Mouse (Mus musculus) gastrocnemius, postnatal 4 days (tissue): ENCODE measurements at regions not wholly inside any gene's neighbourhood (a gene's known extent, or its start where the extent isn't known, plus 50 kb on each side); places are given as distances from the start of the nearest gene placed in this dataset.
A peak's percentile ranks its signal among the peaks of the same experiment; 100 is the strongest.

Source experiments
- DNase-seq, 2 experiments: peaks; one replicate each; pipeline ENCODE4 v3.0.0; 2021 to 2022; ENCODE audit warnings: low spot score in 2 of 2, mixed read lengths in 2 of 2

DNA sequence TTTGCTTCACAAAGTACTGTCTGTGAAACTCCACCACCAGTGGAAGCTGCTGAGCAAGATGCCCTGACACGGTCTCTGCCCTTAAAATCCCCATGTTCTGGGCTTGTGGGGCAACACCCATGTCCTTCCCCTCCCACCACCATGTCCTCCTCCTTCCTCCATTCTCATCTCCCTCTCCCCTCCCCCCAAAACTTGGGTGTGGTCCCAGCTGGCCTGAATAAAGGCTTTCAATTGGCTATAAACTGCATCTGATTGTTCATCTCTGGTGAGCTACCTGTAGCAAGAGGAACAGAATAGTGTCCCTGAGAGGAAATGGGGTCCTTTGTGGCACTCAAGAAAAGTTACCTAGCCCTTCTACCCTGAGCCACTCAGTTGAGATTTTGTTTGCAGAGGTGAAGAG is 91.8 kb downstream of the Slc16a9 start:
- no peak for DNase-seq

DNA sequence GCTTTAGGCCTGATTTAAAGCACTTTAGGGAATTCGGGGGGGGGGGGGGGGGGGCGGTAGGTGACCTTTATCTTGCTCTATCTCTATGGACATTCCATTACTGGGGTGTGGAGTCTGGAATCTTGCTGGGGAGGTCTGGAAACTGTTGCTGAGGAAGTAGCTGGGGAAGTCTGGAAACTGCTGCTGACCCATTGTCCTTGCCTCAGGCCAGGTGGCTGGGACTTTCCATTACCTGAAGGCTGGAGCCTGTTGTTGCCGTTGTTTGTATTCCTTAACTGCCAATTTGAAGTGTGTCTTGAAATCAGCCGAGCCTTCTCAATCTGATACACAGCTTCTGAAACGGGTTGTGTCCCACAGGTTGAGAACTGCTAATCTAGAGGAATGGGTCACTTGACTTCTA is 80.9 kb upstream of the Fam13c start:
- no peak for DNase-seq

GRCm38 (mm10) chr10:70359834-70360233 is 80.4 kb upstream of the Fam13c start:
- no peak for DNase-seq

DNA sequence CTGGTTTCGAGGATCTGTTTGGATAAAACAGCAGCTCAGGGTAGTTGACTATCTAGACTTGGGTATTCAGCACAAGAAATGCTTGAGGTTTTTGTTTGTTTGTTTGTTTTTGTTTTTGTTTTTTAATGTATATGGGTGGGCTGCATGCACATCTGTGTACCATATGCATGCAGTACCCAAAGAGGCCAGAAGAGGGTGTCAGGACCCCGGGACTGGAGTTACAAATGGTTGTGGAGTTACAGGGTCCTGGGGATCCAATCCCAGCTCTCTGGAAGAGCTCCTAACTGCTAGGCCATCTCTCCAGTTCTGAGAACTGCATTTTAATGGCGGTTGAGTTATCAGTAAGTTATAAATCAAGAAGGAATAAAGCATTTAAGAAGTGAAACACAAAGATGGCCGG is 77.2 kb upstream of the Fam13c start:
- DNase-seq, result no peak

DNA sequence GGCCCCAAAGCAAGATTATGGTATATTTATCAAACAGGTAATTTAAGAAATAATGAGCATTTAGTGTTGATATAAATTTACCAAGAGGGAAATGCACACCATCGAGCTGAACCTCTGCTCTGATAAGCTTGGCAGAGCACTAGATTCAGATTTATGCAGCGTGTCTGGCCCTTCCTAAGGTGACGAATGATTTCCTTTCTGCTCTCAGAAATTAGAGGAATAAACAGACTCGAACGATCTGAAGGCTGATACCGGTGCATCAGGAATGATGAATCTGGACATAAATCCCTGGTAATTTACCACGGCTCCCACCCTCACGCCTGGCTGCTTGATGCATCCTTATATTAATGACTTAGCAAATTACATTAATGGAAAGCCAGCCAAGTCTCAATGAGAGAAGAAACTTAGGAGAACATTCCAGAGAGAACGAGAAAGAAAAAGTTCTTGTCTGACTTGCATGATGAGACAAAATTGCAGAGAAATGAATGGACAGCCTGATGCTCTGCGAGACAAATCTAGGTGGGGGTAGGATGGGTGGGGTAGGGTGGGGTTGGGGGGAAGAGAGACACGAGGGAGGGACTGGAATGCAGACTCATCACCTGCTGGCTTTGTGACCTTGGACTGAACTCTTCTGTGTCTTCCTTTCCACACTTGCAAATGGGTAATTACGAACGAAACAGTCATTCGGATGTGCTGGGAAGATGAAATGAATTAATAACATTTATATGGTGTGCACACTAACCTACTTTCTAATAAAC is 75.9 kb upstream of the Fam13c start:
- no peak for DNase-seq

DNA sequence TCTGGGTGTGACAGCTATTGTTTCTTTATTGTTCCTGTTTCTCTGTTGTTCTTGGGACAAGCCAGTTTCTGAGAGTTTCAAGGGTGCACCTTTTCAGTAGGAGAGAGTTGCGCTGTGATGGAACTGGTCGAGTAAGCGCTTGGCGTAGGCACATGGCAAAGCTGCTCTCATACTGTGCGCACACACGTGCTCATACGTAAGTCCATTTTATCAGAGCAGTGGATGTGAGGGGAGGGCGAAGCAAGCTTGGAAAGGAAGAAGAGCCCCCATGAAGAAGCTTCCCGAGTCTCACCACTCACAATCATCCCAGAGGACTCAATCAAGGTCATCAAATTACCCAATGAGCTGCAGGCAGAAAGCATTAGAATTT is 75.3 kb upstream of the Fam13c start:
- DNase-seq, result no peak

GRCm38 (mm10) chr10:70365504-70365903 is 74.8 kb upstream of the Fam13c start:
- no peak for DNase-seq

- no peak for DNase-seq
Measured at GRCm38 (mm10) chr10:70367866-70368265, 72.4 kb upstream of the Fam13c start.

GRCm38 (mm10) chr10:70368685-70369084 is 71.6 kb upstream of the Fam13c start:
- DNase-seq, result peak; percentile 21 to 63

- no peak for DNase-seq
Measured at GRCm38 (mm10) chr10:70372411-70373136, 67.7 kb upstream of the Fam13c start.

DNA sequence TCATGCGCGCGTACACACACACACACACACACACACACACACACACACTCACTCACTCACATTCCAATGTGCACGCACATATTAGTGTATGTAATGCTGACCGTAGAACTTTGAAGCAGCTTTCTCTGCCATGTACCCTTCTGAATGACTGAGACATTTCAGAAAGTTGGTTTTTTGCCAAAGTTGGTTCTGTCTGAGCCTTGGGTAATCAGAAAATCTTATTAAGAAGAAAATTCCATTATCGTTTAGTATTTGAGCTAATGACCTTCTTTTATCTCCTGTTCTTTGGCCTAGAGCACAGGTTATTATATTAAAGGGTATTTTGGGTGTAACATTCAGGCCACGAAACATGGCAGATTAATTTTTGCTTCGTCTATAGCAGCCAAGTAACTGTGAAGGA is 67.1 kb upstream of the Fam13c start:
- DNase-seq, result no peak

DNA sequence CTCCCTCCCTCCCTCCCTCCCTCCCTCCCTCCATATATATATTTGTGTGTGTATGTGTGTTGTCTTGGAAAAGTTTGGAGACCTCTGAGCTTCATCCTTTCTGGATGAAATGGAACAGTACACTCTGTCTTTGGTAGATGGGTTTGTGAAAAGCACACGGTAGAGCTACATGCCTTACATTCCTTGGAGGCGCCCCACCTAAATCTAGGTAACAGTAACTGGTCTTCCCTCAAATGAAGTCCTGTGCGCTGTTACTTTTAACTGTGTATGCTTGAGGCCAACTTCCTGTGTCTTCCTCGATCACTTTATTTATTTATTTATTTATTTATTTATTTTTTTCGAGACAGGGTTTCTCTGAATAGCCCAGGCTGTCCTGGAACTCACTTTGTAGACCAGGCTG is 66.4 kb upstream of the Fam13c start:
- no peak for DNase-seq

DNA sequence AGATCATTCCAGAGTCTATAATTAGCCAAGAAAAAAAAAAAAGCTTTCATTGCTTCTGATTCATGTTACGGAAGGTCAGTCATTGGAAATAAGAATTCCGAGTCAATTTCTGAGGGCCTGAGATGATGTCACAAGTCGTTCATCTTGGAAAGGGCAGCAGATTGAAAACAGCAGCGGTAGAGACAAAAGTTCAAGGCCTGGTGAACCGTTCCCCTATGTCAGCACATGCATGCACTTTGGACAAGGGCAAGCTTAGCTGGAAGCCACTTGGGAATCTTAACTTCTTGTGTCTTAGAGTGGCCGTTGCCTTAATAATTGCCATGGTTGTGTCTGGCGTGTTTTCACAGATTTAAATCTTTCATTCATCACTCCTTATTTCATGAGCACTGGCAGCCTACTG is 65.6 kb upstream of the Fam13c start:
- no peak for DNase-seq

- DNase-seq, result no peak
Measured at GRCm38 (mm10) chr10:70380041-70380651, 60.1 kb upstream of the Fam13c start.

DNA sequence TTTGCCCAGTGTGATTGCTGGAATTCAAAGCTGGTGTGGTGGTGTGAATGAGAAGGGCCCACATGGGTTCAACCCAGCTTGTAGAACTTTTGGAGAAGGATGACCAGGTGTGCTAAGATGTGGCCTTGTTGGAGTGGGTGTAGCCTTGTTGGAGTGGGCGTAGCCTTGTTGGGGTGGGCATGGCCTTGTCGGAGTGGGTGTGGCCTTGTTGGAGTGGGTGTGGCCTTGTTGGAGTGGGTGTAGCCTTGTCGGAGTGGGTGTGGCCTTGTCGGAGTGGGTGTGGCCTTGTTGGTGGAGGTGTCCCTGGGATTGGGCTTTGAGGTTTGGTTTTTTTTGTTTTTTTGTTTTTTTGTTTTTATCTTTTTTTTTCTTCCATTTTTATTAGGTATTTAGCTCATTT is 55.6 kb upstream of the Fam13c start:
- no peak for DNase-seq

DNA sequence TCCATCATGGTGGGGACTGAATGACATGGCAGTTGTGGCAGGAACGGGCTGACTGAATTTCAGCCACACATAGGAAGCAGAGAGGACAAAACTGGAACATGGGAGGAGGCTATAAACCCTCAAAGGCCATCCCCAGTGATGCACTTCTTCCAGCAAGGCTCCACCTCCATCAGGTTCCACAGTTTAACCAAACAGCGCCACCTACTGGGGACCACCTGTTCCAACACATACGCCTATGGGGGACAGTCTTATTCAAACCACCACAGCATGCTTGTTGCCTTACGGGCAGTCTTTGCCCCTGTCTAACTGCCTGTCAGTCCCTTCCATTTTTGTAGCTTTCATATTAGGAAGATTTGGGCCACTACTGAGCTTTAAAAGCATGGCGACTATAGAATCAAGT is 52.6 kb upstream of the Fam13c start:
- no peak for DNase-seq
